ENCODE assay signal across 23 mouse cellular contexts in the genomic region with DNA sequence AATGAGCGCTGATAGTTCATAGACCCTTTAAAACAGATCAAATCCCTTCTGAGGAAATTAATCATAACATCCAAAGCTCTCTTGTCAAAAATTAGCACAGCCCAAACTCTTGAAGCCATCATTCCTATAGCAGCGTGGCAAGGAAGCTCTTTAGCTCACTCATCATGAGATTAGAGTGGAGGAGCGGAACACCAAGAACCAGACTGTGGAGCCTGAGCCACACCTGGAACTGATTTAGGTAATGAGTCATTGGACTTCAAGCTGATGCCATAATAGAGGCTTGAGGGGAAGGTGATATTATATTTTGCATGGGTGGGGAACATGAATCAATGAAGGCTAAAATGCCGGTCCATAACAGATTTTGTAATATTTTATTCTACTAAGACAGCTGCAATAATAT. TPM values are rescaled to one million over a fixed set of nuclear protein-coding genes. Genes with fewer than 3 reads are reported as not detected.
DNase-seq lines count a peak whose midpoint lies in the region; ATAC-seq lines count a peak whose summit lies in the region.
"Had no signal": no experiment of that assay in that cellular context is flagged by ENCODE, and none has a peak within 500 bp of the region (broad histone marks: within the 10 kb centered on the region; RNA-seq: fewer than 3 reads in every experiment).

No protein-coding gene starts in this region.

- no peak overlapping the region for H3K9ac ChIP-seq in embryonic facial prominence, embryonic 12.5 days
- no peak overlapping the region for H3K9ac ChIP-seq in forebrain, embryonic 11.5 days (ENCODE audit: low read length)
- H3K9ac ChIP-seq: embryonic facial prominence, embryonic 15.5 days; forebrain, embryonic 12.5 days; forebrain, embryonic 15.5 days; hindbrain, embryonic 12.5 days; hindbrain, embryonic 15.5 days had no signal

- no peaks in the 10 kb centered on the region for H3K9me3 ChIP-seq in embryonic facial prominence, embryonic 12.5 days
- H3K9me3 ChIP-seq in forebrain, embryonic 11.5 days (ENCODE audit: control insufficient read depth, low read length), result no peaks in the 10 kb centered on the region
- H3K9me3 ChIP-seq: embryonic facial prominence, embryonic 15.5 days; forebrain, embryonic 12.5 days; forebrain, embryonic 15.5 days; hindbrain, embryonic 12.5 days; hindbrain, embryonic 15.5 days had no signal

- 41% methylated on average over 4 of the region's 4 CpGs for WGBS in embryonic facial prominence, embryonic 12.5 days
- WGBS in forebrain, embryonic 11.5 days, result 90% methylated on average over 4 of the region's 4 CpGs

- no peak overlapping the region for H3K4me3 ChIP-seq in embryonic facial prominence, embryonic 12.5 days
- no peak overlapping the region for H3K4me3 ChIP-seq in forebrain, embryonic 11.5 days (ENCODE audit: low read depth, low read length)
- H3K4me3 ChIP-seq: embryonic facial prominence, embryonic 15.5 days; forebrain, embryonic 12.5 days; forebrain, embryonic 15.5 days; gastrocnemius, adult 2 months; hindbrain, embryonic 12.5 days; hindbrain, embryonic 15.5 days had no signal

- H3K4me2 ChIP-seq in embryonic facial prominence, embryonic 12.5 days (replicated peaks), result no peak overlapping the region
- no peak overlapping the region for H3K4me2 ChIP-seq in forebrain, embryonic 11.5 days (ENCODE audit: low read depth, low read length, severe bottlenecking)
- H3K4me2 ChIP-seq: embryonic facial prominence, embryonic 15.5 days; forebrain, embryonic 12.5 days; forebrain, embryonic 15.5 days; heart, embryonic 11.5 days; hindbrain, embryonic 12.5 days; hindbrain, embryonic 15.5 days had no signal

- H3K4me1 ChIP-seq in embryonic facial prominence, embryonic 12.5 days, result 0 out of 2 replicates have a peak, but pooled peaks cover 6% of the 10 kb centered on the region
- H3K4me1 ChIP-seq in forebrain, embryonic 11.5 days (replicated peaks; ENCODE audit: control insufficient read depth, insufficient read depth, low read length), result no peaks in the 10 kb centered on the region
- H3K4me1 ChIP-seq: embryonic facial prominence, embryonic 15.5 days; forebrain, embryonic 15.5 days; hindbrain, embryonic 12.5 days; hindbrain, embryonic 15.5 days had no signal

- H3K27me3 ChIP-seq in embryonic facial prominence, embryonic 12.5 days, result no peaks in the 10 kb centered on the region
- no peaks in the 10 kb centered on the region for H3K27me3 ChIP-seq in forebrain, embryonic 11.5 days (ENCODE audit: control insufficient read depth, insufficient read depth, low read length)
- H3K27me3 ChIP-seq: embryonic facial prominence, embryonic 15.5 days; forebrain, embryonic 12.5 days; forebrain, embryonic 15.5 days; hindbrain, embryonic 12.5 days; hindbrain, embryonic 15.5 days; Patski had no signal

- DNase-seq in 3T3-L1 (ENCODE audit: low read depth, low spot score), result peak; percentile 65
- DNase-seq in NIH3T3 (ENCODE audit: low read depth), result peak; percentile 56
- no peak for DNase-seq in cerebellum, postnatal 4 days (ENCODE audit: low spot score in 2 of 2)
- no peak for DNase-seq in thymus, postnatal 0 days (ENCODE audit: low spot score)
- no peak for DNase-seq in forebrain, embryonic 11.5 days (ENCODE audit: low spot score)
- DNase-seq: adrenal gland, postnatal 10 days; adrenal gland, postnatal 36 days; cerebellum, adult 18-20 months; cerebellum, adult 9-11 months; cerebellum, postnatal 25 days; gastrocnemius, adult 2 months; gastrocnemius, postnatal 14 days; heart, adult 11 months; kidney, adult 2 months had no signal

- no peak overlapping the region for H3K27ac ChIP-seq in embryonic facial prominence, embryonic 12.5 days
- H3K27ac ChIP-seq in forebrain, embryonic 11.5 days (ENCODE audit: low read depth, low read length), result no peak overlapping the region
- H3K27ac ChIP-seq: embryonic facial prominence, embryonic 15.5 days; forebrain, embryonic 12.5 days; forebrain, embryonic 15.5 days; gastrocnemius, adult 2 months; hindbrain, embryonic 12.5 days; hindbrain, embryonic 15.5 days had no signal

- H3K36me3 ChIP-seq in embryonic facial prominence, embryonic 12.5 days, result no peaks in the 10 kb centered on the region
- H3K36me3 ChIP-seq in forebrain, embryonic 11.5 days (ENCODE audit: control insufficient read depth, insufficient read depth, low read length), result no peaks in the 10 kb centered on the region
- H3K36me3 ChIP-seq: embryonic facial prominence, embryonic 15.5 days; forebrain, embryonic 12.5 days; forebrain, embryonic 15.5 days; hindbrain, embryonic 12.5 days; hindbrain, embryonic 15.5 days had no signal

- ATAC-seq in embryonic facial prominence, embryonic 12.5 days (ENCODE audit: insufficient number of reproducible peaks, insufficient read depth, low FRiP score, low TSS enrichment), result peak; percentile 67; the same call in 1 of the 2 replicates
- no peak for ATAC-seq in forebrain, embryonic 11.5 days (replicated peaks; ENCODE audit: low FRiP score)
- ATAC-seq: forebrain, embryonic 15.5 days; intestine, postnatal 0 days; Patski had no signal

RNA-seq across cellular contexts. Expression of gene Cxxc4, which starts 52.2 kb away (rescaled TPM):
- polyA plus RNA-seq in embryonic facial prominence, embryonic 12.5 days (2016; fragmentation: Nextera tagmentation; extraction: Ambion mirVana), result 6.8 and 9.1 TPM in 2 replicates
- 0.61 and 0.63 TPM in 2 replicates for polyA plus RNA-seq in thymus, postnatal 0 days (2015; fragmentation: Nextera tagmentation; extraction: Ambion mirVana)
- polyA plus RNA-seq in forebrain, embryonic 11.5 days (2014; fragmentation: Nextera tagmentation; extraction: Ambion mirVana), result 24.8 and 26.4 TPM in 2 replicates

Comparison
In these comparisons a context has a peak if more than half of its experiments do, and no peak if none do; other contexts are left out.
1. DNase-seq: peak in 3T3-L1 (single experiment) and NIH3T3 (single experiment); none in cerebellum, postnatal 4 days (0 of 2), thymus, postnatal 0 days (single experiment) and forebrain, embryonic 11.5 days (single experiment).